Mouse (Mus musculus): ENCODE results near the gene Tmem259.
A peak's percentile ranks its signal among the peaks of the same experiment; 100 is the strongest.

Tmem259 gene

DNA sequence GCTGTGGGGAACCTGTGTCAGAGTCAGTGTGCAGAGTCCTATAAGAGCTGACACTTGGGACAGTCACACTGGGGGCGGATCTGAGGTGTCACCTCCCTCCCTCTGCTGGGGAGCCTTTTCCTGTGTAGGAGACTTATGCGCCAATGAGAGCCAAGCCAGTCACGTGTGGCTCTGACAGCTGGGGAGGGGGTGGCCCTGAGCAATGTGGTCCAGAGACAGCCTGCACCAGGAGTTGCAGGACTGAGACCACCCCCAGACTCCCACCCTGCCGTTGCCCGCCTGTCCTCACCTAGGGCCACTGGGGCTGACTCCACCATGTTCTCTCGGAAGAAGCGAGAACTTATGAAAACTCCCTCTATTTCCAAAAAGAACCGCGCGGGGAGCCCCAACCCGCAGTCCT lies 32.4 kb upstream of the Tmem259 start, which contains the start of gene Arhgap45:
Gene Arhgap45 (plus strand): TSS at position 143 of the 400 bp plus-strand sequence.
- peak; percentile 94 for DNase-seq (ENCODE audit: low spot score in 2 of 2)

DNA sequence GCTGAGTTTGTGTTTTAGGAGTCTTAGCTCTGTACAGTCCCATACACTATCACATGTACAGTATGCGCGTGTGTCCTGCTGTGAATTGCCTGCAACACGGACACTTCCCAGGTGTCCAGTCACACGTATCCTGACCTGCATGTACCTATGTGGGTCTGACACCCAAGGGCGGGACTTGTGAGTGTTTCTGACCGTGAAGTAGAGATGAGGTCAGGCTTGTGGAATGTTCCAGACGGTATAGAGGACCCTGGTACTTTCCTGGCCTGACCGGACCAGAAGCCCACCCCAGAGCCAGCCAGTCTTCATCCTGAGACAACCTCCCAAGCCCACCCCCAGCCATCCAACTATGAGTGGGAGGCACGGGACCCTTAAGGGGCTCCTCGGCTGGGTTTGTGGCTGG lies 31.5 kb upstream of the Tmem259 start:
- no peak for DNase-seq (ENCODE audit: low spot score in 2 of 2)

DNA sequence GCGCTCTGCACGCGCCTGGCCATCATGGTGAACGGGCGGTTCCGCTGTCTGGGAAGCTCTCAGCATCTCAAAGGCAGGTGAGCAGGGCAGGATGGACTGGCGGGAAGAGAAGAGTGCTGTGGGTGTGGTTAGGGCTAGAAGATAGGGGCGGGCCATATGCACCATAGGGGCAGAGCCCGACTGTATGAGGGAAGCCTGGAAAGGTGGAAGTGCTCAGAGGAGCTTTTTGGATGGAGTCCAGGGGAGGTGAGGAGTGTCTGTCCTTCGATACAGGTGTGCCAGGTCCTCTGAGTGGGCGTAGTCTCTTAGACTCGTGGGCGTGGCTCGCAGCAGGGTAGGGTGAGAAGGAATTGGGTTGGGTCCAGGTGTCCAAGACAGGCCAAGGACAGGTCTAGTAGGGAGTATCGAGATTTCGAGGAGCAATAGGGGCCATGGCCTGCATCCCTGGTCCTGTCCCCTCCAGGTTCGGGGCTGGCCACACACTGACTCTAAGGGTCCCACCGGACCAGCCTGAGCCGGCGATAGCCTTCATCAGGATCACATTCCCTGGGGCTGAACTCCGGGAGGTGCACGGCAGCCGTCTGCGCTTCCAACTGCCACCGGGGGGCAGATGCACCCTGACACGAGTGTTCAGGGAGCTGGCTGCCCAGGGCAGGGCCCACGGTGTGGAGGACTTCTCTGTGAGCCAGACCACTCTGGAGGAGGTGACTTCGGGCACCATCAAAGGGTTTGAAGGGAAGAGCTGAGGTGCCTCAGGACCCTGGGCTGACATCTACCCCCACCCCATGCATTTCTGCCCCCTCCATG lies 30.6 kb upstream of the Tmem259 start:
- DNase-seq (ENCODE audit: low spot score in 2 of 2), result no peak

DNA sequence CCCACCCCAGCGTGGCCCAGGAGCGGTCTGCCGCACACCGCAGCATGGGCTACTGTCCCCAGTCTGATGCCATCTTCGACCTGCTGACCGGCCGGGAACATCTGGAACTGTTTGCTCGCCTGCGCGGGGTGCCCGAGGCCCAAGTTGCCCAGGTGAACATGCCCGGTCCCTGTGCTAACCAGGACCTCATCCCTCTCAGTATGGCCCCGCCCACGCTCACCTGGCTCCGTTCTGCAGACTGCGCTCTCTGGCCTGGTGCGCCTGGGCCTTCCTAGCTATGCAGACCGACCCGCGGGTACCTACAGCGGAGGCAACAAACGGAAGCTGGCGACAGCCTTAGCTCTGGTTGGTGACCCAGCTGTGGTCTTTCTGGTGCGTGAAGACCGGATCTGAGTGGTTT lies 29.5 kb upstream of the Tmem259 start:
- no peak for DNase-seq (ENCODE audit: low spot score in 2 of 2)

DNA sequence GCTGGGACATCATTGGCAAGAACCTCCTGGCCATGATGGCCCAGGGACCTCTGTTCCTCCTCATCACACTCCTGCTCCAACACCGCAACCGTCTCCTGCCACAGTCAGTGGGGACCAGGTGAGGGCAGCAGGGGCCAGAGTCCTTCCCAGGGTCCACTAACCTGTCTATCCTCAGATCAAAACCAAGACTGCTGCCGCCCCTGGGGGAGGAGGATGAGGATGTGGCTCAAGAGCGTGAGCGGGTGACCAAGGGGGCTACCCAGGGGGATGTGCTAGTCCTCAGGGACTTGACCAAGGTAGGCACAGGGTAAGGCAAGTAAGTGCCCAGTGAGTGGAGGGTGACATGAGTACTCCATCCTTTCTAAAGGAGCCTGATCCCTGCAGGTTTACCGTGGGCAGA lies 27.6 kb upstream of the Tmem259 start:
- DNase-seq (ENCODE audit: low spot score in 2 of 2), result no peak

DNA sequence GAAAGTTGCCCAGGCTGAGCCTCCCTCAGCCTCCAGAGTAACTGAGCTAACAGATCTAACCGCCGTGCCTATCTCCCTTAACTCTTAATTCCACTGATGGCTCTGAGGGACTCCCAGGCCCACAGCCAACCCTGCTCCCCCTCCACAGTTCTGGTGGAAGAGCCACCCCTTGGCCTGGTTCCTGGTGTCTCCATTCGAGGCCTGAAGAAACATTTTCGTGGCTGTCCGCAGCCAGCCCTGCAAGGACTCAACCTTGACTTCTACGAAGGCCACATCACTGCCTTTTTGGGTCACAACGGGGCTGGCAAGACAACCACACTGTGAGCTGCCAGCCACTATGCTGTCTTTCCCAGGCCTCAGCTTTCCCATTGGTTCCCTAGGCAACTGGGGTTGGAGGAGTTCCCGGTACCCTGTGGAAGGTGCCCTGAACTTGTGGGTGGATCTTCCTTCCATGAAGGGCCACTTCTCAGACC lies 20.1 kb upstream of the Tmem259 start:
- DNase-seq (ENCODE audit: low spot score in 2 of 2), result no peak

DNA sequence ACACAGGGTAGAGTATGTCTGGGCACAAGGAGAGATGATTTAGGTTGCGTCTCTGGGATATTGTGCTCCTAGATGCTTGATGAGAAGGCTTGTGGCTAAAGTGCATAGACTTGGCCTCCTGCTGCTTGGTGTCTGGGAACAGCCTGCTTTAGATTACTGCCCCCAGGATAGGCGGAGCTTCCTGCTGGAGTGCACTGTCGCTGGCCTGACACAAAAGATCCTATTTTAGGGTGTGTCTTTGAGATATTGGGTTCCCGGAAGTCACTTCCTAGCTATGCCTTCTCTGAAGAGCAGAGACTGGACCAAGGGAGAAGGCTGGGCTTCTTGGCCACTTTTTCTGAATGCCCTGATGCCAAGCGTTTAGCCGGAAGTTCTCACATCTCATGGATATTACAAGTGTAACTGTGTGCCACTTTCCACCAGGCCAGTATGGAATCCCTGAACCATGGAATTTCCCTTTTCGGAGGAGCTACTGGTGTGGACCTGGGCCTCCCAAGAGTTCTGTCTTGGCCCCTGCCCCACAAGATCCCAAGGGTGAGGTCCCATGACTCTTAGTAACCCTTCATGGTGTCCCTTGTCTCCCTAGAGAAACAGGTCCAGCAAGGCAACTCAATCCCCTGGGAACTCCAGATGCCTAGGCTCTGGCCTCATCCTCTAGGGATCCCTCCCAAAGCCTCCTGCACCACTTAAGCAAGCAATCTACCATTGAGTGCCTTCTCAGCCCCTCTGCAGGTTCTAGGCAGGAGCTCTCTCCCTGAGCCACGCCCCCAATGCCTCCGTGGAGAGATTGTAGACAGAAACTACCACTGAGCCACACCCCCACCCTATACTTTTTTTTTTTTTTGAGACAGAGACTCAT lies 19.5 kb upstream of the Tmem259 start:
- DNase-seq (ENCODE audit: low spot score in 2 of 2), result no peak

DNA sequence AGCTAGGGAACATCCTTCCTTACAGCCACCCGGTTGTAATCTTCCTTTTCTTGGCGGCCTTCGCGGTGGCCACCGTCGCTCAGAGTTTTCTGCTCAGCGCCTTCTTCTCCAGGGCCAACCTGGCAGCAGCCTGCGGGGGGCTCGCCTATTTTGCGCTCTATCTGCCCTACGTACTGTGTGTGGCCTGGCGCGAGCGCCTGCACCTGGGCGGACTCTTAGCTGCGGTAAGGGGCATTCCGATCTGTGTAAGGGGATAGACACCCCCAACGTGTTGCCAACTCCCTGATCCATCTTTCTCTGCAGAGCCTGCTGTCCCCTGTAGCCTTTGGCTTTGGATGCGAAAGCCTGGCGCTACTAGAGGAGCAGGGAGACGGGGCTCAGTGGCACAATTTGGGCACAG lies 18.7 kb upstream of the Tmem259 start:
- no peak for DNase-seq (ENCODE audit: low spot score in 2 of 2)

DNA sequence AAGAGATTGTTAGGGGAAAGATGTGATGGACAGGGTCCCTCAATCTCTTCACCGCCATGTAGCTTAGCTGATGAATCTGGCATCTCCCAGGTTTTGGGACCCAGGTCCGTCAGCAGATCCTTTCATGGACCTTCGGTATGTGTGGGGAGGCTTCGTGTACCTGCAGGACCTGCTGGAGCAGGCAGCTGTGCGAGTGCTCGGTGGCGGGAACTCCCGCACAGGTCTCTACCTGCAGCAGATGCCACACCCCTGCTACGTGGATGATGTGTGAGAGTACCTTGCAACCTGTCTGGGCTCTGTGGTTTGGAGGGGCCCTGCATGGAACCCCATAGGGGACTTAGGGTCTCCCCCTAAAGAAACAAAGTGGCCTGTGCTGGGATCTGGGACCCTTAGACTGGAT lies 17.8 kb upstream of the Tmem259 start:
- no peak for DNase-seq (ENCODE audit: low spot score in 2 of 2)

DNA sequence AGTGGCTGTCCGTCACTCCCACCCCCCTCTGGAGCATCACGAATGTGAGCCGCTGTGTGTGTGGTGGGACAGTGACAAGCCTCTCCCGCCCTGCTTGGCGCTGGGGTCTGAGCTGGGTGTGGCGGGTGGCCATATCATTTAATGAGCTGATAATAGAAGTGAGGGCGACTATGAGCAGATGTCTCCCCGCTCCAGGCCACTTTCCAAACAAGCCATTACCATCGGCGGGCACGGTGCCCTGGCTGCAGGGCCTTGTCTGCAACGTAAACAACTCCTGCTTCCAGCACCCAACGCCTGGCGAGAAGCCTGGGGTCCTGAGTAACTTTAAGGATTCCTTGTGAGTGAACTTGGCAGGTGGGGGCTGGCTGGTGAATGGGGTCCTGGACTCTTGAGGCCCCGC lies 13.7 kb upstream of the Tmem259 start:
- no peak for DNase-seq (ENCODE audit: low spot score in 2 of 2)

DNA sequence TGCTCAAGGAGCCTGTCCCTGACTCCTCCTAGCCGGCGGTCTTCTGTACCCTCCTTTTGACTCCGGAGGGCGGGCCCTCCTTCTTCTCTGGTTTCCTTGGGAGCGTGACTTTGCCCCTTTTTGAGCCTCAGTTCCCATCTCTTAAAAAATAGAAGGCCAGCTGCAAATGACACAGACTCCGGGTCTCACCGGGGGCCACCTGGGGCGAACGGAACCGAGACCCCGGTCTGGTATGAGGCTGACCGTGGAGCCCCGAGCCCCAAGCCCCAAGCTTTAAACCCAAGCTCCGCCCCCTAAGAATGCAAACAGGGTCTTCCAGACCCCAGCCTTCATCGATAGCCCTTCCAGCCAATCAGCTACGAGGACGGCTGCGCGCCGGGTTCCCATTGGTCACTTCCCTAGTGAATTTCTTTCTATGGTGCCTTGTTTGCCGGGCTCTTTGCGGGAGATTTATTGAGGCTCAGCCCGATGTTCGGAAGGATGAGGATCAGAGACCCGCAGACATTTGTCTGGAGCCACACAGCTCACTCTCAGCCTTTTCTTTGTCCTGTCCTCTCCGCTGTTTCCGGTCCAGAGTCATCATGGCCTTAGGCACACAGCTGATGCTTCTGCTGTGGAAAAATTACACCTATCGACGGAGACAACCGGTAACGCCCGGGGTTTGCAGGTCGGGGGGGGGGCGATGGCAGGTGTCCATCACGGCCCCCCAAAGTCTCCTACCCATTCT lies 13.1 kb upstream of the Tmem259 start:
- peak; percentile 67 to 78 for DNase-seq (ENCODE audit: low spot score in 2 of 2)

DNA sequence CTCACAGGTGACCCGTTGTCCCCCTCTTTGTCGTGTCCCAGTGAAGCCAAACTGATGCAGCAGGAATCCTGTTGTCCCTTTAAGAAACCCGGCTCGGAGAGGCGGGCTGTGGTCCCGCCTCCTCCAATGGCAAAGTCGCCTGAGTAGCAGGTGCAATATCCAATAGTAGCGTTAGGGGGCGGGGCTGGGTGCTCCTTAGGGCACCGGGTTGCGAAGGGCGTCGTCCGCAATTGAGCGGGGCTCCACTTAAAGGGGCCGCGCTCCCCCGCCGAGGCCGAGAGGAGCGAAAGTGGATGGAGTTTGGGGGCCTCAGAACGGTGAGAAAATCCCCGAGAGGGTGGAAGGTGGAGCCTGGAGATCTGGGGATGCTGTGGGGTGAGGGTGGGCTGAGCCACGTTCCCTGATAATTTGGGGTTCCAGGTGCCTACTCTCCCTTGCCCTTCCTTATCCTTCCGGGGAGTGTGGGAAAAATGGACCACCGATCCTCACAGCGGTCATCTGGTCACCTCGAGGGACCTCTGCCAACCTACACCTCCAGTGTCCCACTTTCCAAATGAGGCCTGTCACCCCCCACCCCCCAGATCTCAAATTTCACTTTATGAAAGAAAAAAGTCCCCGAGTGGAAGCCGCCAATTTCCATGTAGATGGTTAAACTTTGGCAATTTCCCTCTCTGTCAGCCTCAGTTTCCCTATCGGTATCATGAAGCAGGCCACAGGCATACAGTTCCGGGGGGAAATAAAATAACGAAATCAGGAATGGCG lies 12.3 kb upstream of the Tmem259 start, which contains the start of gene Abca7:
Gene Abca7 (plus strand): TSS at position 223 of the 762 bp plus-strand sequence.
- DNase-seq (ENCODE audit: low spot score in 2 of 2), result peak; percentile 96

DNA sequence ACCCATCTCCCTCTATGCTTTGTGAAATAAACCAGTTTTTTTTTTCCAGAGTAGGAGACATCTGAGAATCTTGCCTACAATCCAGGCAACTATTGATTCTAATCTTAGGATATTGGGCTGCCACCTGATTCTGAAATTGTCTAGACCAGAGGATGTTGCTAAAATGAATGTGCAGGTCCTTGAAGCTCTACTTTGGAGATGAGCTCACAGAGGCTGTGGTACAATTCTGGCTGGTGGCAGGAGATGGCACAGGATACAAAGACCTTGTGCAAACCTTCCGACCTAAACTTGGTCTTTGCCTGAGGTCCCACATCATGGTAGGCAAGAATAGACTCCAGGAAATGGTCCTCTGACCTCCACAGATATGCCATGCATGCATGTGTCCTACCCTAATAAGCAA lies 11.5 kb upstream of the Tmem259 start:
- DNase-seq (ENCODE audit: low spot score in 2 of 2), result no peak

DNA sequence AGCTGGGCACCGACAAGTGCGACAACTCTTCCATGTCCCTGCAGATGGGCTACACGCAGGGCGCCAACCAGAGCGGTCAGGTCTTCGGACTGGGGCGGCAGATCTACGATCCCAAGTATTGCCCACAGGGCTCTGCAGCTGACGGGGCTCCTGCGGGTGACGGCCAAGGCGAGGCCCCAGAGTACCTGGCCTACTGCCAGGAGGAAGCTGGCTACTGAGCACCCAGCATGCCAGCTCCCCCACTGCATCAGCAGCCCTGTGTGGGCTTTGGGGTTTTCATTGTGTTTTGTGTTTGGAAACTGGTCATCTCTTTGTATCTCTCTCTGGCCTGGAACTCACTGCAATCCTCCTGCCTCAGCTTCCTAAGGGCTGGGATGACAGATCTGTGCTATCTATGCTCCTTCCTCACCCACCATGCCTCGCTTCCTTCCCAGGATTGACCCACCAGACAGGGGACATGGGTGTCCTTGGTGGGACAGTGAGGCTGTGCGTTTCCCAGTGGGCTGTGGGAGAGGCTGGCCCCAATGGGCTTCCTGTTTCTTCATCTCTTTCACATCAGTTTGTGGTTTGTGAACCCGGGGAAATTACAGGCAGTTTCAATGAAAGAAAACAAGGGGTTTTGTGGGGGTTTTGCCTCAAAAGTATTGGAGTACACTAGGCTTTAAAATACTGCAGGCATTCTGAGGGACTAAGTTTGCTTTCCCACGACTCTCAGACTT lies 10.4 kb upstream of the Tmem259 start:
- peak; percentile 50 to 55 for DNase-seq (ENCODE audit: low spot score in 2 of 2)

DNA sequence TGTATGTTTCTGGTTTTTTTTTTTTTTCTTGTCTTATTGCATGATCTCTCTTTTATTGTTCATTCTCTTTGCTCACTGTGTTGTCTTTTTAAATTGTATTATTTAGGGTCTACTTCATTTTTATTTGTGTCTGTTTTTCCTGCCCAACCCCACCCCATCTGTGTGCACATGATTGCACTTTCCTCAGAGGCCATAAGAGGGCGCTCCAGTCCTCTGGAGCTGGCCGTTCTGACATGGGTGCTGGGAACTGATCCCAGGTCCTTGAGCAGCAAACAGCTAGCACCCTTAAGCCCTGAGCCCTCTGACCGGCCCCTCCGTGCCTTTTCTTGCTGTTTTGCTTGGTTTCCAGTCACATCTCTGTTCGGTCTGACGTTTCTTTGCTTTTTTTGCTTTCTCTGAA lies 7.4 kb upstream of the Tmem259 start:
- no peak for DNase-seq (ENCODE audit: low spot score in 2 of 2)

DNA sequence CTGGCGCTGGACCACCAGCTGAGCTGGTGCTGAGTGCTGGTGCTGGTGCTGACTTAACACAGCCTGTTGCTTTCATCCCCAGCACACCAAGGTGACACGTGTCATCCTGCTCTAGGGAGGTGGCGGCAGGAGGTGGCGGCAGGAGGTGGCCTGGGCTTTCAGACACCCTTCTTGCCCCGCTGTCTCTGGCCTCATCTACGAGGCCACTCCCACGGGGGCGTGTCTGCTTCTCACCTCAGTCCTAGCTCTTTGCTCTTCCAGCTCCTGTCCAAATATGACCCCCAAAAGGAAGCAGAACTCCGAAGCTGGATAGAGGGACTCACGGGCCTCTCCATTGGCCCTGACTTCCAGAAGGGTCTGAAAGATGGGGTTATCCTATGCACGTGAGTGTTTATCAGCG lies 7.0 kb upstream of the Tmem259 start:
- DNase-seq (ENCODE audit: low spot score in 2 of 2), result no peak

DNA sequence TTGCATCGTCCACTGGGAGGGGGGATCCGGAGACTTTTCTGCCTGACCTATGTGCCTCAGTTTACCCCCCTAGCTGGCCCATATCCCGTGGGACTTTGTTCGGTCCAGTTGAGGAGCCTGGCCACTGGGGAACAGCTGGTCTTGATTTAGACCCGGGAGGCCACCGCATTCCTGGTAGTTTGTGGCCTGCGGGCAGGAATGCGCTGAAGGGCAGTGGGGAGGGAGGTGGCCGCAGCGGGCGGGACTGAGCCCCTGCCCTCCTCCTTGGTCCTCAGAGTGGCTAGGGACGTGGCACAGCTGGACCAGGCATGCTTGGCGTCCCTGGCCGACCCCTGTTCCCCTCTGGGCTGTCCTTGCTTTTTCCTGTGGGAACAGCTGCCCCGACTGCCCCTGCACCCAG lies 5.7 kb upstream of the Tmem259 start:
- DNase-seq (ENCODE audit: low spot score in 2 of 2), result no peak

DNA sequence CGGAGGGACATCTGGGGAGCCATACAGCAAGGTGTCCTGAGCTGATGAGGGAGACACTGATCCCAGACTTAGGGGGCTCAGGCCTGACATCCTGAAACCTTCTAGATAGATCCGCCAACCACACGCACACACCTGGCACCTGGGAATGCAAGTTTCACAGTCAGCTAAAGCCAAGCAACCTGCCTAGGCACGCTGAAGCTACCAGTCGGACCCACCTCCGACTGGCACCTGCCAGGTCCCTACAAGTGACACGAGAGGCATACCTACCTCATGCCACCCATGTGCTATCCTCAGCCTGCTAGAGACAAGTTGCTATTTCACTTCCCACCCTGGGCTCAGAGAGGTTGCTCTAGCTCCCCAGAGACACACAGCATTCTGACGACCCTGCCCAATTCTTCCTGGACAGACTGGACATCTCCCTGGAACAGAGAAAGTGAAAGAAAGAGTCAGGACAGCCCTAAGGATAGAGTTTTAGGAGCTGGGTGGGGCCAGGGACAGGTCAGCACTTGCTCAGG lies 5.2 kb upstream of the Tmem259 start:
- no peak for DNase-seq (ENCODE audit: low spot score in 2 of 2)

DNA sequence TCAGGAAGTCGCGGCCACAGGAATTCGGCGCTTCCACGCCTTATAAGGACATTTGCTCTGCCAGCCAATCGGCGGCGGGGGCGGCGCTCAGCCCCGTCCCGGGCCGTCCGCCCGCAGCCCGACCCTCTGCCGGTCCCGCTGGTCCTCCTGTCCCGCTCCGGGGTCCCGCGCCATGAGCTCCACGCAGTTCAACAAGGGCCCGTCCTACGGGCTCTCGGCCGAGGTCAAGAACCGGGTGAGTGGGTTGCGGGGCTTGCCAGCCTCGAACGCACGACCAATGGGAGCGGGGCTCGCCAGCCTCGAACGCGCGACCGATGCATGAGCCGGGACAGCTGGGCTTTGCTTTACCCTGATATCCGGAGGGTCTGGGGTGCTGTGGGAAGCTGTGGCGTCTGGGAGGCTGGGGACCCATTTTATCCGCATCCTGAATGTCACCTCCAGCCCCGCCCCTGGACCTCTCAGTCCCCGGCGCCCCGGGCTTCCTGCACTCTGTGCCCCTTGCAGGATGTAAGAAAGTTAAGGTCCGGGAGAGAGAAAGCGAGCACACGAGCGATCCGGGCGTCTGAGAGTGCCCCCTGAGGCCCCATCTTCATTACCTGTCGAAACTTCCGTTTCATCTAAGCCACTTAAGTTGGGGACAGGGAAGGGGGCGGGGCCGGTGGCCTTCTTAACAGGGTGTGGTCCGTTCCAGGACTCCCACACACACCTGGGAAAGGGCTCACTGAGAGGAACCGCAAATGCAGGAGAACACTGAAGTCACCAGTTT lies 4.6 kb upstream of the Tmem259 start, which contains the start of gene Cnn2:
Gene Cnn2 (plus strand): TSS at position 79 of the 766 bp plus-strand sequence.
- DNase-seq (ENCODE audit: low spot score in 2 of 2), result peak; percentile 75 to 76

Measured in spleen, postnatal 36 days (tissue).